Mouse (Mus musculus) myocyte (in vitro differentiated cells): ENCODE measurements around the gene Slc31a1. TPM values are rescaled to one million over a fixed set of nuclear protein-coding genes. Genes with fewer than 3 reads are reported as not detected.
A peak's percentile ranks its signal among the peaks of the same experiment; 100 is the strongest.

ENCODE experiments used
- H3K27me3 ChIP-seq: one replicate; pipeline ENCODE4 v1.6.1; 2011; ENCODE audit not compliant: control insufficient read depth, insufficient read depth, insufficient read length
- H3K36me3 ChIP-seq: one replicate; pipeline ENCODE4 v1.6.1; 2011; ENCODE audit not compliant: control insufficient read depth, insufficient read depth
- H3K4me2 ChIP-seq: one replicate; pipeline ENCODE4 v1.6.1; 2011; ENCODE audit warnings: low read depth, control low read depth
- H3K4me3 ChIP-seq: one replicate; pipeline ENCODE4 v1.5.1; 2011; ENCODE audit warnings: mild to moderate bottlenecking, control low read depth, moderate library complexity
- H3K79me2 ChIP-seq: one replicate; pipeline ENCODE4 v1.6.1; 2011; ENCODE audit not compliant: control insufficient read depth, insufficient read depth
- H3ac ChIP-seq: one replicate; pipeline ENCODE4 v1.6.1; 2011; ENCODE audit not compliant: control insufficient read depth, insufficient read length
- CEBPB ChIP-seq: IDR thresholded peaks from 2 replicates; pipeline ENCODE4 v1.6.1; 2011; ENCODE audit warnings: mild to moderate bottlenecking, moderate library complexity; ENCODE audit not compliant: poor library complexity, insufficient read depth, severe bottlenecking
- E2F4 ChIP-seq: IDR thresholded peaks from one replicate; pipeline ENCODE4 v1.6.1; 2011; ENCODE audit warnings: mild to moderate bottlenecking, control low read depth, moderate library complexity; ENCODE audit not compliant: insufficient read depth
- MAX ChIP-seq: IDR thresholded peaks from one replicate; pipeline ENCODE4 v1.6.1; 2011; ENCODE audit warnings: low read depth, mild to moderate bottlenecking, control low read depth
- MYOD1 ChIP-seq, 3 experiments: IDR thresholded peaks; one replicate each; pipeline ENCODE4 v1.6.1; 2011; ENCODE audit warnings: control low read depth in 2 of 3, low read depth in 2 of 3, mild to moderate bottlenecking in 2 of 3, moderate library complexity in 1 of 3; ENCODE audit not compliant: insufficient read length in 2 of 3, control insufficient read depth in 1 of 3
- MYOG ChIP-seq, 3 experiments: IDR thresholded peaks; one replicate each; pipeline ENCODE4 v1.6.1; 2011; ENCODE audit warnings: control low read depth in 2 of 3, low read depth in 2 of 3, mild to moderate bottlenecking in 2 of 3; ENCODE audit not compliant: insufficient read length in 2 of 3, control insufficient read depth in 1 of 3, insufficient read depth in 1 of 3
- POLR2A ChIP-seq: IDR thresholded peaks from one replicate; pipeline ENCODE4 v1.6.1; 2011; ENCODE audit warnings: low read depth, mild to moderate bottlenecking, control low read depth, moderate library complexity; ENCODE audit not compliant: insufficient read length
- POLR2AphosphoS2 ChIP-seq: IDR thresholded peaks from one replicate; pipeline ENCODE4 v1.6.1; 2011; ENCODE audit warnings: low read depth, control low read depth; ENCODE audit not compliant: insufficient read length
- REST ChIP-seq: IDR thresholded peaks from one replicate; pipeline ENCODE4 v1.6.1; 2011; ENCODE audit warnings: mild to moderate bottlenecking, control low read depth, moderate library complexity; ENCODE audit not compliant: insufficient read depth, insufficient read length
- SRF ChIP-seq: IDR thresholded peaks from one replicate; pipeline ENCODE4 v1.6.1; 2011; ENCODE audit warnings: low read depth; ENCODE audit not compliant: control insufficient read depth, insufficient read length
- TCF12 ChIP-seq: IDR thresholded peaks from one replicate; pipeline ENCODE4 v1.6.1; 2011; ENCODE audit warnings: mild to moderate bottlenecking, control low read depth; ENCODE audit not compliant: poor library complexity, insufficient read depth, severe bottlenecking
- TCF3 ChIP-seq: IDR thresholded peaks from one replicate; pipeline ENCODE4 v1.6.1; 2011; ENCODE audit warnings: low read depth, control low read depth; ENCODE audit not compliant: insufficient read length
- USF1 ChIP-seq: IDR thresholded peaks from one replicate; pipeline ENCODE4 v1.6.1; 2011; ENCODE audit warnings: low read depth, mild to moderate bottlenecking, control low read depth, moderate library complexity
- polyA plus RNA-seq: library from polyadenylated mRNA; unstranded; fragments of >200 nt; fragmentation: generic; extraction: Trizol; gene quantifications from one replicate; pipeline ENCODE4 v1.2.1, GENCODE M21; 2012; ENCODE audit warnings: missing spikeins

Gene Slc31a1
- polyA plus RNA-seq, 1 experiment = 22.5 TPM

- Histone ChIP-seq H3K4me2 (peak overlapping the region; percentile 87), H3ac (no peak overlapping the region), H3K27me3 (no peaks in the 10 kb centered on the region), H3K36me3 (no peaks in the 10 kb centered on the region), H3K4me3 (peak overlapping the region; percentile 98), H3K79me2 (peaks cover 77% of the 10 kb centered on the region)
- TF ChIP-seq REST = no peak
- TF ChIP-seq MAX = no peak
- TF ChIP-seq MYOG (IDR thresholded peaks at IDR 0.05; ENCODE audit: control insufficient read depth in 1 of 3, insufficient read depth in 1 of 3, insufficient read length in 2 of 3, low read depth in 2 of 3) = no peak
- TF ChIP-seq TCF3 = no peak
- no peak for TF ChIP-seq POLR2A
- TF ChIP-seq CEBPB = no peak
- TF ChIP-seq E2F4 = no peak
- no peak for TF ChIP-seq SRF
- TF ChIP-seq TCF12 = no peak
- TF ChIP-seq USF1 = no peak
- TF ChIP-seq MYOD1 (IDR thresholded peaks at IDR 0.05; ENCODE audit: control insufficient read depth in 1 of 3, insufficient read length in 2 of 3, low read depth in 2 of 3) = no peak
- no peak for TF ChIP-seq POLR2AphosphoS2
Observed at GRCm38 (mm10) chr4:62361997-62362396, 1.5 kb downstream of the Slc31a1 start.

GRCm38 (mm10) chr4:62362437-62362836 lies 1.9 kb downstream of the Slc31a1 start:
- Histone ChIP-seq H3ac (no peak overlapping the region), H3K4me3 (peak overlapping the region; percentile 98), H3K79me2 (peaks cover 82% of the 10 kb centered on the region), H3K4me2 (no peak overlapping the region), H3K27me3 (no peaks in the 10 kb centered on the region), H3K36me3 (no peaks in the 10 kb centered on the region)
- no peak for TF ChIP-seq SRF
- TF ChIP-seq REST = no peak
- no peak for TF ChIP-seq E2F4

- H3K36me3 ChIP-seq = peaks cover 1% of the 10 kb centered on the region
- no peak overlapping the region for H3K4me2 ChIP-seq
- no peaks in the 10 kb centered on the region for H3K27me3 ChIP-seq
- H3K4me3 ChIP-seq = no peak overlapping the region
- TF ChIP-seq CEBPB (no peak), TCF12 (no peak), USF1 (no peak), POLR2A (no peak), TCF3 (no peak), E2F4 (no peak), MYOD1 (IDR thresholded peaks at IDR 0.05; ENCODE audit: control insufficient read depth in 1 of 3, insufficient read length in 2 of 3, low read depth in 2 of 3) (no peak), MAX (no peak), MYOG (IDR thresholded peaks at IDR 0.05; ENCODE audit: control insufficient read depth in 1 of 3, insufficient read depth in 1 of 3, insufficient read length in 2 of 3, low read depth in 2 of 3) (no peak), SRF (no peak), POLR2AphosphoS2 (no peak), REST (no peak)
- H3K79me2 ChIP-seq = peaks cover 75% of the 10 kb centered on the region
- no peak overlapping the region for H3ac ChIP-seq
Observed at GRCm38 (mm10) chr4:62364299-62364698, 3.8 kb downstream of the Slc31a1 start.

- Histone ChIP-seq H3K4me3 (no peak overlapping the region), H3K79me2 (peaks cover 70% of the 10 kb centered on the region), H3ac (no peak overlapping the region), H3K36me3 (peaks cover 9% of the 10 kb centered on the region), H3K4me2 (no peak overlapping the region), H3K27me3 (no peaks in the 10 kb centered on the region)
- TF ChIP-seq POLR2A = no peak
- TF ChIP-seq MYOG (IDR thresholded peaks at IDR 0.05; ENCODE audit: control insufficient read depth in 1 of 3, insufficient read depth in 1 of 3, insufficient read length in 2 of 3, low read depth in 2 of 3) = no peak
- TF ChIP-seq MAX = no peak
- TF ChIP-seq POLR2AphosphoS2 = no peak
- TF ChIP-seq E2F4 = no peak
- TF ChIP-seq SRF = no peak
- TF ChIP-seq CEBPB = no peak
- TF ChIP-seq USF1 = no peak
- no peak for TF ChIP-seq REST
- TF ChIP-seq TCF12 = no peak
- no peak for TF ChIP-seq MYOD1 (IDR thresholded peaks at IDR 0.05; ENCODE audit: control insufficient read depth in 1 of 3, insufficient read length in 2 of 3, low read depth in 2 of 3)
- TF ChIP-seq TCF3 = no peak
Observed at GRCm38 (mm10) chr4:62366291-62366690, 5.8 kb downstream of the Slc31a1 start.

GRCm38 (mm10) chr4:62367586-62367985 lies 7.1 kb downstream of the Slc31a1 start:
- no peak for TF ChIP-seq TCF3
- no peak for TF ChIP-seq MYOD1 (IDR thresholded peaks at IDR 0.05; ENCODE audit: control insufficient read depth in 1 of 3, insufficient read length in 2 of 3, low read depth in 2 of 3)
- TF ChIP-seq POLR2AphosphoS2 = no peak
- no peak for TF ChIP-seq POLR2A
- no peak for TF ChIP-seq E2F4
- no peak for TF ChIP-seq REST
- no peak for TF ChIP-seq CEBPB
- no peak for TF ChIP-seq MYOG (IDR thresholded peaks at IDR 0.05; ENCODE audit: control insufficient read depth in 1 of 3, insufficient read depth in 1 of 3, insufficient read length in 2 of 3, low read depth in 2 of 3)
- TF ChIP-seq TCF12 = no peak
- TF ChIP-seq SRF = no peak
- TF ChIP-seq USF1 = no peak
- TF ChIP-seq MAX = no peak
- Histone ChIP-seq H3K79me2 (peaks cover 64% of the 10 kb centered on the region), H3ac (no peak overlapping the region), H3K36me3 (peaks cover 9% of the 10 kb centered on the region), H3K4me2 (no peak overlapping the region), H3K4me3 (no peak overlapping the region), H3K27me3 (no peaks in the 10 kb centered on the region)
